Mouse (Mus musculus): ENCODE data around the gene Smagp.

DNA sequence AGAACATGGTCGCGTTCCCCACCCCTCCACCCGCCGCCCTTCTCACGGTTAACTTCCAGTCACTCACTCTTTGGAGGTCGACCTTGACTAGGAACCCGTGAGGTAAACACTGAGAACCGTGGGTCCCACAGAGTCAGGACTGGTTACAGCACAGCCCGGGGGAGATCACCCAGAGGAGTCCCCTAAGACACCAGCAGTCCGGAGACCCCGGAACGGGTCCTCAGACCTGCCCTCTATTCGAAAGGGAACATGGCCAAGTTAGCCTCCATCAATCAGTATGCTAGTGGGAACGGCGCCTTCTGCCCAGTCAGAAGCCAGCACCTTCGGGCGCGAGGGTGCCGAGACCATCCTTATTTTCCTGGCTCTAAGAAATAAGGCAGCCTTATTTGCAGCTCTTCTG, 20.5 kb downstream of the Smagp start:
- TF ChIP-seq POLR2A (IDR thresholded peaks at IDR 0.05; ENCODE audit: borderline replicate concordance, insufficient read depth, low read length) (no peak), CTCF (IDR thresholded peaks at IDR 0.05; ENCODE audit: borderline replicate concordance, insufficient read depth, low read depth, low read length) (no peak)

Data from cerebellum, adult 2 months (tissue).